ENCODE assay signal across 16 mouse cellular contexts in genomic region chr8:125961790-125962189, GRCm38 (mm10). TPM values are rescaled to one million over a fixed set of nuclear protein-coding genes. Genes with fewer than 3 reads are reported as not detected.
"Had no signal": no experiment of that assay in that cellular context is flagged by ENCODE, and none has a peak within 500 bp of the region (broad histone marks: within the 10 kb centered on the region; RNA-seq: fewer than 3 reads in every experiment).

No protein-coding gene starts in this region.

- H3K9me3 ChIP-seq: intestine, embryonic 15.5 days; limb, embryonic 15.5 days had no signal

- H3K9ac ChIP-seq: intestine, embryonic 15.5 days; limb, embryonic 15.5 days; liver, embryonic 12.5 days; lung, embryonic 14.5 days; neural tube, embryonic 12.5 days had no signal

- H3K27me3 ChIP-seq: intestine, embryonic 15.5 days; neural tube, embryonic 12.5 days had no signal

- H3K4me2 ChIP-seq: intestine, embryonic 15.5 days; limb, embryonic 15.5 days; liver, embryonic 12.5 days; lung, embryonic 14.5 days; neural tube, embryonic 12.5 days had no signal

- H3K27ac ChIP-seq: intestine, embryonic 15.5 days; limb, embryonic 15.5 days; liver, embryonic 12.5 days; midbrain, embryonic 10.5 days; neural tube, embryonic 12.5 days; stomach, postnatal 0 days had no signal

- H3K36me3 ChIP-seq: intestine, embryonic 15.5 days; limb, embryonic 15.5 days; liver, embryonic 12.5 days; midbrain, embryonic 10.5 days; neural tube, embryonic 12.5 days had no signal

- H3K4me1 ChIP-seq: liver, embryonic 12.5 days had no signal

- H3K4me3 ChIP-seq: intestine, embryonic 15.5 days; limb, embryonic 15.5 days; liver, embryonic 12.5 days; midbrain, embryonic 10.5 days; myocyte; neural tube, embryonic 12.5 days had no signal

- ATAC-seq: intestine, embryonic 15.5 days; liver, embryonic 12.5 days had no signal

- DNase-seq: kidney, adult 18-20 months; kidney, postnatal 10 days; lung, embryonic 14.5 days; lung, postnatal 10 days; lung, postnatal 4 days; right cerebral cortex, postnatal 25 days; thymus, postnatal 4 days had no signal

RNA-seq across cellular contexts. Expression of gene Kcnk1, which starts 33.2 kb away (rescaled TPM):
- polyA plus RNA-seq: myocyte had no signal

RNA-seq across cellular contexts. Expression of gene Map3k21, which starts 51.5 kb away (rescaled TPM):
- total RNA-seq: megakaryocyte, adult 5-6 weeks had no signal
- polyA plus RNA-seq: limb, embryonic 11.5 days; midbrain, embryonic 10.5 days; myocyte had no signal
